ENCODE assay signal across 8 mouse cellular contexts in the genomic region with DNA sequence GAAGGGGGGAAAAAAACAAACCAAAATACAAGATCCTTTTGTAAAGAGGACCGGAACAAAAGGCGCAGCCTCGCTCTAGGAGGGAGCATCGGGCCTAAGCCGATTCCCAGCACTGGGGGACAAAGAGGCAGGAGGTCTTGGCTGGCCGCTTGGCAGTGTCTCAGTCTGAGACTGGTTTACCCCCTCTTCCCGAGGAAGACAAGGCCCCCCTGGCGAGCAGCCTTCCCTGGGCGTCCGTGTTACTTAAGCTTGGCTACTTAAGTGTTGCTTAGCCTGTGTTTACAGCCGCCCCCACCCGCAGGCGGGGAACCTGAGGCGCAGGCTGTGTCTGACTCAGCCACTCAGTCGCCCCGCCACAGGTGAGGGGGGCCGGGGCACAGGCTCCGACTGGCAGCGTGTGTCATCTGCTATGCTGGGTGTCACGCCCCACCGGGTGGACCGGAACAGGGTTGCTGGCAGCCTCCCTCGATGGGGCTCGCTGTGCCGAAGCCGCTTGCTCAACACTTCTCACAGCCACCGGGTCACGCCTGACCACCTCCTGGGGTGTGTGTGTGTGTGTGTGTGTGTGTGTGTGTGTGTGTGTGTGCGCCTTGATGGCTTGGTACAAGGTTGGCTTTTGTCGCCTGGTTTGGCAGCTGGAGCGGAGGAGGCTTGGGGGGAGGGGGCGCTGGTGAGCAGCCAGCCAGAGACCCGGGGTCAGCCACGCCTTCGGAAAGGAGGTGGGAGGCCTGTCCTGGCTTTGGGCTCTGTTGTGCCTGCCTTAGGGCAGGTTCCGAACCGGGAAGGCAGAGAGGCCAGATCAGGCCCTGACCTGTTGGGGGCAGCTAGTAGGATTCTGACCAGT. TPM values are rescaled to one million over a fixed set of nuclear protein-coding genes. Genes with fewer than 3 reads are reported as not detected.
A peak's percentile ranks its signal among the peaks of the same experiment; 100 is the strongest.
DNase-seq lines count a peak whose midpoint lies in the region; ATAC-seq and TF ChIP-seq lines count a peak whose summit lies in the region.

No protein-coding gene starts in this region.

- peak overlapping the region; percentile 99 for H3K4me2 ChIP-seq in heart, embryonic 15.5 days
- H3K4me2 ChIP-seq in lung, embryonic 16.5 days (ENCODE audit: low read depth, low read length) = peak overlapping the region; percentile 99

- DNase-seq in CD4-positive, CD25-positive, alpha-beta regulatory T cell, adult 2 months (ENCODE audit: low read depth, low spot score) = peak; percentile 93
- DNase-seq in adrenal gland, postnatal 36 days = peak; percentile 69 to 79
- peak; percentile 88 for DNase-seq in kidney, postnatal 10 days
- peak; percentile 89 to 93 for DNase-seq in thymus, postnatal 10 days (ENCODE audit: low spot score in 2 of 2)

- peak; percentile 8 for ATAC-seq in heart, embryonic 15.5 days (replicated peaks; ENCODE audit: insufficient number of reproducible peaks, insufficient read depth, low FRiP score, low read depth)
- peak; percentile 31 for ATAC-seq in lung, embryonic 16.5 days (ENCODE audit: low read depth)

- H3K36me3 ChIP-seq in heart, embryonic 15.5 days = no peaks in the 10 kb centered on the region
- H3K36me3 ChIP-seq in lung, embryonic 16.5 days (ENCODE audit: control insufficient read depth, insufficient read depth, low read length) = no peaks in the 10 kb centered on the region

- 4% methylated on average over 37 of the region's 37 CpGs for WGBS in heart, embryonic 15.5 days
- 3% methylated on average over 37 of the region's 37 CpGs for WGBS in lung, embryonic 16.5 days
- 1% methylated on average over 37 of the region's 37 CpGs for WGBS in olfactory bulb, adult 2 months

- no peaks in the 10 kb centered on the region for H3K9me3 ChIP-seq in heart, embryonic 15.5 days (replicated peaks)
- H3K9me3 ChIP-seq in lung, embryonic 16.5 days (ENCODE audit: control insufficient read depth, low read length) = no peaks in the 10 kb centered on the region

- peak overlapping the region; percentile 43; the same call in 1 of the 2 replicates for H3K27ac ChIP-seq in embryonic fibroblast, embryonic 13.5 days (ENCODE audit: insufficient read depth, low read length)
- peak overlapping the region; percentile 97 for H3K27ac ChIP-seq in heart, embryonic 15.5 days
- peak overlapping the region; percentile 96 for H3K27ac ChIP-seq in lung, embryonic 16.5 days (ENCODE audit: low read length)
- H3K27ac ChIP-seq in olfactory bulb, adult 2 months (ENCODE audit: insufficient read depth, low read depth, low read length) = peak overlapping the region; percentile 96

- TF ChIP-seq POLR2A in embryonic fibroblast, embryonic 13.5 days (IDR thresholded peaks at IDR 0.05; ENCODE audit: low read depth, low read length) = no peak
- no peak for TF ChIP-seq POLR2A in olfactory bulb, adult 2 months (IDR thresholded peaks at IDR 0.05; ENCODE audit: insufficient read depth, low read depth, low read length)

- 0 out of 2 replicates have a peak, but pooled peaks have one; percentile 12 for TF ChIP-seq CTCF in embryonic fibroblast, embryonic 13.5 days (IDR thresholded peaks at IDR 0.05; ENCODE audit: borderline replicate concordance, insufficient read depth, low read length)
- TF ChIP-seq CTCF in olfactory bulb, adult 2 months (IDR thresholded peaks at IDR 0.05; ENCODE audit: insufficient read depth, low read depth, low read length) = no peak

- H3K4me3 ChIP-seq in embryonic fibroblast, embryonic 13.5 days (ENCODE audit: insufficient read depth, low read length) = peak overlapping the region; percentile 45
- H3K4me3 ChIP-seq in heart, embryonic 15.5 days = peak overlapping the region; percentile 64
- peak overlapping the region; percentile 66 for H3K4me3 ChIP-seq in lung, embryonic 16.5 days (ENCODE audit: low read length)
- peak overlapping the region; percentile 78 for H3K4me3 ChIP-seq in olfactory bulb, adult 2 months (ENCODE audit: insufficient read depth, low read depth, low read length)

- no peaks in the 10 kb centered on the region for H3K27me3 ChIP-seq in heart, embryonic 15.5 days
- H3K27me3 ChIP-seq in lung, embryonic 16.5 days (ENCODE audit: control insufficient read depth, insufficient read depth, low read depth, low read length) = no peaks in the 10 kb centered on the region; the same call in 1 of the 2 replicates

- peak overlapping the region; percentile 83 for H3K9ac ChIP-seq in heart, embryonic 15.5 days
- peak overlapping the region; percentile 71 for H3K9ac ChIP-seq in lung, embryonic 16.5 days (ENCODE audit: low read length)

- H3K4me1 ChIP-seq in embryonic fibroblast, embryonic 13.5 days (ENCODE audit: control insufficient read depth, insufficient read depth, low read length) = peaks cover 10% of the 10 kb centered on the region
- peaks cover 95% of the 10 kb centered on the region for H3K4me1 ChIP-seq in heart, embryonic 15.5 days (replicated peaks)
- peaks cover 74% of the 10 kb centered on the region for H3K4me1 ChIP-seq in lung, embryonic 16.5 days (replicated peaks; ENCODE audit: control insufficient read depth, insufficient read depth, low read length)
- H3K4me1 ChIP-seq in olfactory bulb, adult 2 months (ENCODE audit: control insufficient read depth, insufficient read depth, low read length) = peaks cover 77% of the 10 kb centered on the region

RNA-seq across cellular contexts. Expression of gene Gins2, which starts 50.5 kb away (rescaled TPM):
- total RNA-seq in adrenal gland, postnatal 36 days (2021) = 10 to 100 TPM in 1 of 2 experiments, 1 to 10 TPM in 1; 6.3 to 11.0 TPM
- 31.3 and 33.7 TPM in 2 replicates for polyA plus RNA-seq in embryonic fibroblast, embryonic 13.5 days (2011; ENCODE audit: insufficient read length, low read depth, missing spikeins)
- 43.9 and 56.2 TPM in 2 replicates for polyA plus RNA-seq in heart, embryonic 15.5 days (2015; fragmentation: Nextera tagmentation; extraction: Ambion mirVana)
- polyA plus RNA-seq in lung, embryonic 16.5 days (2015; fragmentation: Nextera tagmentation; extraction: Ambion mirVana) = 90.8 and 99.5 TPM in 2 replicates
- not detected in 2 replicates for polyA plus RNA-seq in olfactory bulb, adult 2 months (2012; ENCODE audit: insufficient read depth, insufficient read length, low replicate concordance, missing spikeins)

Comparison
In these comparisons a context has a peak if more than half of its experiments do, and no peak if none do; other contexts are left out.
1. Peak in every context shown above with its lines: DNase-seq, ATAC-seq, H3K4me3 ChIP-seq and H3K27ac ChIP-seq.
2. H3K27ac ChIP-seq: peak in every context shown above with its lines; median percentile 97 in heart, embryonic 15.5 days; 96 in lung, embryonic 16.5 days; 96 in olfactory bulb, adult 2 months; 43 in embryonic fibroblast, embryonic 13.5 days.
3. RNA of gene Gins2, which starts 50.5 kb away (polyA plus RNA-seq): 90.8 to 99.5 TPM in lung, embryonic 16.5 days, 43.9 to 56.2 TPM in heart, embryonic 15.5 days and 31.3 to 33.7 TPM in embryonic fibroblast, embryonic 13.5 days; not detected in olfactory bulb, adult 2 months; every median in the first group is over 10 times any median in the second.